In the genomic region with DNA sequence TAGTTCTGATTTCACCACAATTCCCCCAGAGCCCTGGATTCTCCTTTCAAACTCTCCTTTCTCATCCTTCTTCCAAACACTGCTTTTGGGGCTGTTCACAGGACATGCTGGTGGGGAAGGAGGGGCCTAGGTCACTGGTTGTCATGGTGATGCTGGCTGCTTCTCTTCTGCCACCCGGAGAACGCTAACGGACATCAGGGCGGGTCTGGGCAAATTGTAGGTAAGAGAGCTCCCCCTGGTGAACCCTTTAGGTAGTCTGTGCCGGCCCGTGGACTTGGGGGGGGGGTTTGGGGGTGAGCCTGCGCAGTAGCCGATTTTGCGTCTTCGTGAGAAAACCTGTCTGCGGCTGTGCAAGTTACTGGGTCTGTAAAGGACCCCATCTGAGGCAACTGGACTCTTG, we compare ENCODE assay signal across 8 mouse cellular contexts. TPM values are rescaled to one million over a fixed set of nuclear protein-coding genes. Genes with fewer than 3 reads are reported as not detected.
DNase-seq lines count a peak whose midpoint lies in the region; ATAC-seq and TF ChIP-seq lines count a peak whose summit lies in the region.

No protein-coding gene starts in this region.

- no peak overlapping the region for H3K9ac ChIP-seq in midbrain, embryonic 11.5 days (ENCODE audit: low read length)

- no peak overlapping the region for H3K27ac ChIP-seq in limb, embryonic 10.5 days
- H3K27ac ChIP-seq in midbrain, embryonic 11.5 days (ENCODE audit: low read depth, low read length) = no peak overlapping the region
- no peak overlapping the region for H3K27ac ChIP-seq in small intestine, adult 2 months (ENCODE audit: insufficient read depth, low read depth, low read length)

- peak; percentile 35; the same call in 1 of the 2 replicates for TF ChIP-seq CTCF in small intestine, adult 2 months (IDR thresholded peaks at IDR 0.05; ENCODE audit: extremely low read depth, insufficient read length, insufficient replicate concordance, low read depth, low read length)

- peaks cover 6% of the 10 kb centered on the region; the same call in 1 of the 2 replicates for H3K4me1 ChIP-seq in limb, embryonic 10.5 days
- peaks cover 7% of the 10 kb centered on the region; the same call in 1 of the 2 replicates for H3K4me1 ChIP-seq in midbrain, embryonic 11.5 days (ENCODE audit: control insufficient read depth, insufficient read depth, low read length)
- peaks cover 3% of the 10 kb centered on the region; the same call in 1 of the 2 replicates for H3K4me1 ChIP-seq in small intestine, adult 2 months (ENCODE audit: control insufficient read depth, insufficient read depth, insufficient read length, low read length)

- no peaks in the 10 kb centered on the region for H3K9me3 ChIP-seq in limb, embryonic 10.5 days (replicated peaks)
- no peaks in the 10 kb centered on the region for H3K9me3 ChIP-seq in midbrain, embryonic 11.5 days (ENCODE audit: control insufficient read depth, low read length)

- peak overlapping the region; percentile 82 for H3K4me2 ChIP-seq in midbrain, embryonic 11.5 days

- H3K27me3 ChIP-seq in limb, embryonic 10.5 days (ENCODE audit: low read depth, poor library complexity, severe bottlenecking) = peaks cover 4% of the 10 kb centered on the region; the same call in 1 of the 2 replicates
- no peaks in the 10 kb centered on the region for H3K27me3 ChIP-seq in midbrain, embryonic 11.5 days (ENCODE audit: control insufficient read depth, insufficient read depth, low read length)
- no peaks in the 10 kb centered on the region for H3K27me3 ChIP-seq in small intestine, adult 2 months (ENCODE audit: control insufficient read depth, insufficient read depth, low read length)

- no peak for TF ChIP-seq POLR2A in small intestine, adult 2 months (IDR thresholded peaks at IDR 0.05; ENCODE audit: low read depth, low read length)

- peak; percentile 73 for ATAC-seq in midbrain, embryonic 11.5 days (ENCODE audit: low FRiP score)

- 20% methylated on average over 11 of the region's 11 CpGs for whole genome bisulfite sequencing in limb, embryonic 10.5 days
- 8% methylated on average over 11 of the region's 11 CpGs for WGBS in midbrain, embryonic 11.5 days
- 23% methylated on average over 11 of the region's 11 CpGs for WGBS in small intestine, adult 2 months

- peak; percentile 62 for DNase-seq in ovary, adult 18-20 months (ENCODE audit: low spot score)
- DNase-seq in ovary, postnatal 10 days (ENCODE audit: low spot score) = no peak
- peak; percentile 71 for DNase-seq in embryo, embryonic 9.5 days (ENCODE audit: extremely low spot score)
- DNase-seq in heart, adult 18-20 months = peak; percentile 61 to 73
- peak; percentile 71 for DNase-seq in kidney, adult 11 months
- DNase-seq in limb, embryonic 10.5 days (ENCODE audit: low spot score) = peak; percentile 57
- peak; percentile 91 for DNase-seq in midbrain, embryonic 11.5 days (ENCODE audit: low spot score, missing footprints)

- peaks cover 4% of the 10 kb centered on the region; the same call in 1 of the 2 replicates for H3K36me3 ChIP-seq in limb, embryonic 10.5 days
- H3K36me3 ChIP-seq in midbrain, embryonic 11.5 days (ENCODE audit: control insufficient read depth, insufficient read depth, low read length) = no peaks in the 10 kb centered on the region
- H3K36me3 ChIP-seq in small intestine, adult 2 months (ENCODE audit: control insufficient read depth, insufficient read depth, low read length) = 0 out of 2 replicates have a peak, but pooled peaks cover 2% of the 10 kb centered on the region

- H3K4me3 ChIP-seq in limb, embryonic 10.5 days = peak overlapping the region; percentile 27
- peak overlapping the region; percentile 42 for H3K4me3 ChIP-seq in midbrain, embryonic 11.5 days (ENCODE audit: low read depth, low read length)
- 0 out of 2 replicates have a peak overlapping the region, but pooled peaks have one; percentile 11 for H3K4me3 ChIP-seq in small intestine, adult 2 months (ENCODE audit: low read depth, low read length)

RNA-seq across cellular contexts. Expression of a gene that starts 1.8 kb away (rescaled TPM):
- 1 to 10 TPM; 2.2 to 4.3 TPM for total RNA-seq in heart, adult 18-20 months (2021)
- polyA plus RNA-seq in limb, embryonic 10.5 days (2016; fragmentation: Nextera tagmentation; extraction: Ambion mirVana) = 6.2 TPM in 2 replicates
- 13.2 and 13.3 TPM in 2 replicates for polyA plus RNA-seq in midbrain, embryonic 11.5 days (2014; fragmentation: Nextera tagmentation; extraction: Ambion mirVana)
- polyA plus RNA-seq in small intestine, adult 2 months (2012; rRNA removed) = 6.8 and 14.5 TPM in 2 replicates

RNA-seq across cellular contexts. Expression of a gene that starts 4.0 kb away (rescaled TPM):
- total RNA-seq in heart, adult 18-20 months (2021) = 10 to 100 TPM; 10.6 to 17.3 TPM
- polyA plus RNA-seq in limb, embryonic 10.5 days (2016; fragmentation: Nextera tagmentation; extraction: Ambion mirVana) = 23.3 and 24.0 TPM in 2 replicates
- 10.1 and 11.2 TPM in 2 replicates for polyA plus RNA-seq in midbrain, embryonic 11.5 days (2014; fragmentation: Nextera tagmentation; extraction: Ambion mirVana)
- polyA plus RNA-seq in small intestine, adult 2 months (2012; rRNA removed) = 53.4 and 99.6 TPM in 2 replicates

RNA-seq across cellular contexts. Expression of a gene that starts 19.2 kb away (rescaled TPM):
- 10 to 100 TPM; 21.3 to 23.5 TPM for total RNA-seq in heart, adult 18-20 months (2021)
- polyA plus RNA-seq in limb, embryonic 10.5 days (2016; fragmentation: Nextera tagmentation; extraction: Ambion mirVana) = 131 and 140 TPM in 2 replicates
- polyA plus RNA-seq in midbrain, embryonic 11.5 days (2014; fragmentation: Nextera tagmentation; extraction: Ambion mirVana) = 143 and 160 TPM in 2 replicates
- polyA plus RNA-seq in small intestine, adult 2 months (2012; rRNA removed) = 15.0 and 31.7 TPM in 2 replicates

RNA-seq across cellular contexts. Expression of a gene that starts 19.3 kb away (rescaled TPM):
- 10 to 100 TPM; 47.2 to 49.7 TPM for total RNA-seq in heart, adult 18-20 months (2021)
- polyA plus RNA-seq in limb, embryonic 10.5 days (2016; fragmentation: Nextera tagmentation; extraction: Ambion mirVana) = 167 and 187 TPM in 2 replicates
- 163 and 179 TPM in 2 replicates for polyA plus RNA-seq in midbrain, embryonic 11.5 days (2014; fragmentation: Nextera tagmentation; extraction: Ambion mirVana)
- 20.8 and 31.8 TPM in 2 replicates for polyA plus RNA-seq in small intestine, adult 2 months (2012; rRNA removed)

RNA-seq across cellular contexts. Expression of a gene that starts 27.8 kb away (rescaled TPM):
- total RNA-seq in heart, adult 18-20 months (2021) = not detected
- not detected in 2 replicates for polyA plus RNA-seq in limb, embryonic 10.5 days (2016; fragmentation: Nextera tagmentation; extraction: Ambion mirVana)
- polyA plus RNA-seq in midbrain, embryonic 11.5 days (2014; fragmentation: Nextera tagmentation; extraction: Ambion mirVana) = not detected in 2 replicates
- polyA plus RNA-seq in small intestine, adult 2 months (2012; rRNA removed) = not detected in 2 replicates
